Mouse (Mus musculus) thymus, adult 2 months (tissue): Measurements from ENCODE around the gene Unc13d. TPM values are rescaled to one million over a fixed set of nuclear protein-coding genes. Genes with fewer than 3 reads are reported as not detected.

ENCODE experiments used
- DNase-seq: peaks from one replicate; pipeline ENCODE4 v3.0.0; 2021
- H3K27ac ChIP-seq: fragments of 200-500 bp; 2 replicates; pipeline ENCODE4 v1.5.1; 2012; ENCODE audit warnings: low read length, control low read depth; ENCODE audit not compliant: control insufficient read depth, insufficient read depth
- H3K27me3 ChIP-seq: fragments of 200-500 bp; 2 replicates; pipeline ENCODE4 v1.6.1; 2012; ENCODE audit warnings: mild to moderate bottlenecking, low read length, moderate library complexity, mixed read lengths; ENCODE audit not compliant: control insufficient read depth, insufficient read depth
- H3K36me3 ChIP-seq: fragments of 200-500 bp; 2 replicates; pipeline ENCODE4 v1.6.1; 2012; ENCODE audit warnings: mild to moderate bottlenecking, low read length, moderate library complexity; ENCODE audit not compliant: control insufficient read depth, insufficient read depth
- H3K4me1 ChIP-seq: fragments of 200-500 bp; replicated peaks from 2 replicates; pipeline ENCODE4 v1.6.1; 2012; ENCODE audit warnings: low read length; ENCODE audit not compliant: control insufficient read depth, insufficient read depth
- H3K4me3 ChIP-seq: fragments of 200-500 bp; 2 replicates; pipeline ENCODE4 v1.5.1; 2012; ENCODE audit warnings: mild to moderate bottlenecking, low read length, control low read depth, moderate library complexity; ENCODE audit not compliant: control insufficient read depth, insufficient read depth
- CTCF ChIP-seq: fragments of 200-500 bp; IDR thresholded peaks from 2 replicates; pipeline ENCODE4 v1.5.1; 2012; ENCODE audit warnings: mild to moderate bottlenecking, control low read depth, low read length, moderate library complexity, borderline replicate concordance; ENCODE audit not compliant: control insufficient read depth, poor library complexity, insufficient read depth; ENCODE audit errors: extremely low read depth
- POLR2A ChIP-seq: fragments of 200-500 bp; IDR thresholded peaks from 2 replicates; pipeline ENCODE4 v1.6.1; 2012; ENCODE audit warnings: mild to moderate bottlenecking, low read length, control low read depth, moderate library complexity; ENCODE audit not compliant: control insufficient read depth, poor library complexity, insufficient read depth; ENCODE audit errors: extremely low read depth
- WGBS: fragments of 180-500 bp; shearing (Covaris S2); methylation state at CpG from one replicate; pipeline ENCODE4 v1.1.7; 2018; 5-methylcytosine and 5-hydroxymethylcytosine counted together
- polyA plus RNA-seq: library from polyadenylated mRNA; depleted of rRNA; stranded (reverse); fragments of >200 nt; gene quantifications from 2 replicates; pipeline ENCODE4 v1.2.3, GENCODE M21; 2012

The Unc13d gene
- polyA plus RNA-seq, 1 experiment = 95.3 TPM

DNA sequence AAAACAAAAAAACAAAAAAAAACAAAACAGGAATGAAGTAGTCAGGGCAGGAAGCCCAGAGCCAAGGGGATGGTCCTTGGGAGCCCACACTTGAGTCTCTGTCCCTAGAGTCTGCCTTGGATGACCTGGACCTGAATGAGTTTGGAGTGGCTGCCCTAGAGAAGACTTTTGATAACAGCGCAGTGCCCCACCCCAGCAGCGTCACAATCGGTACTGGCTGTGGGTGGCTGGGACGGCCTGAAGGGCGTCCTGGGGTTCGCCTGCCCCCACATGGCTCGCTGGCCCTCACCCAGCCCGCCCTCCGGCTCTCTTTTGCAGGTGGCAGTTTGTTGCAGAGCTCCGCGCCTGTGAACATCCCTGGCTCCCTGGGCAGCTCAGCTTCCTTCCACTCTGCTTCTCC lies 21.9 kb downstream of the Unc13d start:
- no peak for DNase-seq
- TF ChIP-seq POLR2A (no peak), CTCF (no peak)
- over 99% methylated on average over 11 of the region's 11 CpGs for WGBS
- H3K4me1 ChIP-seq = no peaks in the 10 kb centered on the region
- H3K36me3 ChIP-seq = peaks cover 80% of the 10 kb centered on the region
- H3K27me3 ChIP-seq = no peaks in the 10 kb centered on the region
- H3K4me3 ChIP-seq = no peak overlapping the region
- H3K27ac ChIP-seq = no peak overlapping the region

DNA sequence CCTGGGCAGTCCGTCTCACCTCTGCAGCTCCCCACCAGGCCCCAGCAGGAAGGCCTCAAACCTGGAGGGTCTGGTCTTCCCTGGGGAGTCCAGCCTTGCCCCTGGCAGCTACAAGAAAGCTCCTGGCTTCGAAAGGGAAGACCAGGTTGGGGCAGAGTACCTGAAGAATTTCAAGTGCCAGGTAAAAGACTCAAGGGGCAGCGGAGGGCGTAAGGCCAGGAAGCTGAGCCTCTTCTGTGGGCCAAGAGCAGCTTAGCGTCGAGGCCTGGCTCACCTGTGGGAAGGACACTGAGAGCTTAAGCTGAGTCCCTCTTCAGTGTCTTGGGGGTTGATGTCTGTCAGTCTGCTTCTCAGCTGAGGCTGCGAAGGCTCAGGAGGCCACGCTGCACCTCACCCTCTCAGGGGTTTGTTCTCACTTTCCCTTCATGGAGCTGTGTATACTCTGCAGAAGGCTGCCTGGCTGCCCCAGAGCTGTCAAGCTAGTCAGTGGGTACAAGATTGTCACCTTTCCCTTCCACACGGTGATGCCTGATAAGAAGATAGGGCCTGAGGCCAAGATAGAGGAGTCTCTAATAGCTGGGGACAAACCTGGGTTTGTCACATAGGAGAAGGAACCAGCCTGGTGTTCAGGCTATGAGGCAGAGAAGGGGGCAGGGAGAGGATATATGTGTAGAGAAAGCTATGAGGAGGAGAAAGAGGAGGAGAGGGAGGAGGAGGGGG lies 24.1 kb downstream of the Unc13d start:
- DNase-seq = no peak
- Histone ChIP-seq H3K4me1 (no peaks in the 10 kb centered on the region), H3K27me3 (no peaks in the 10 kb centered on the region), H3K4me3 (no peak overlapping the region), H3K27ac (no peak overlapping the region), H3K36me3 (peaks cover 82% of the 10 kb centered on the region)
- TF ChIP-seq CTCF (no peak), POLR2A (no peak)
- 97% methylated on average over 9 of the region's 9 CpGs for WGBS

DNA sequence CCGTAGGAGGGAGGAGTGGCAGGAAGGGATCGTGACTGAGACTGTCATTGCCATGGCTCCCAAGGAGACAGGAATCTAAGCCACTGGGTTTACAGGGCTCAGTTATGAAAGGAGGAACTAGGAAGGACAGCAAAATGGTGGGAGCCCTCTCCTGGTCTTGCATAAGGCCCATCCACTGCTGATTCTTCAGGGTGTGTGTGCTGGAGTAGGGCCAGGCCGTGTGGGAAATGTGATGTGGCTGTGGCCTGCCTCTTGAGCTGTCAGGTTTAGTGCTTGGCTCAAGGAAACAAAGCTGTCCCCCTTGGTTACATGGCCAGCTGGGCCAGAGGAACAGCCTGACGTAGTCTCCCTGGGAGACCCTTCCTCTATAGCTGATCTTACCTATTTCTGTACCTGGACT lies 27.6 kb downstream of the Unc13d start:
- H3K4me1 ChIP-seq = no peaks in the 10 kb centered on the region
- no peak for DNase-seq
- TF ChIP-seq CTCF = no peak
- no peak for TF ChIP-seq POLR2A
- no peak overlapping the region for H3K4me3 ChIP-seq
- WGBS = 94% methylated on average over 4 of the region's 4 CpGs
- H3K27me3 ChIP-seq = no peaks in the 10 kb centered on the region
- no peak overlapping the region for H3K27ac ChIP-seq
- peaks cover 66% of the 10 kb centered on the region for H3K36me3 ChIP-seq

DNA sequence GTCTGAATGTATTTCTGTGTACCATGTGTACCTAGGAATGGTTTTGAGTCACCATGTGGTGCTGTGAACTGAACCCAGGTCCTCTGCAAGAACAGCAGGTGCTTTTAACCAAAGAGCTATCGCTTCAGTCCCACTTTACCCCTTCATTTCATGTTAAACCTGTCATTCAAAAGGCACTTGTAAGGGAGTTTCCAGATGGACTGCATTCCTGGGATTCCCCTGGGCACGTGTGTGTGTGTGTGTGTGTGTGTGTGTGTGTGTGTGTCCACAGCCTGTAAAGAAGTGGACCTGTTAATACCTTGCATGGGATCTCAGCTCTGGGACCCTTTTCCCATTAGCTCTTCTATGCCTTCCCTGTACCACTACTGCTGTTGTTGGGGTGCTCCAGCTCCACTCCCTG lies 28.2 kb downstream of the Unc13d start:
- no peaks in the 10 kb centered on the region for H3K27me3 ChIP-seq
- H3K36me3 ChIP-seq = peaks cover 66% of the 10 kb centered on the region
- H3K4me3 ChIP-seq = no peak overlapping the region
- no peak overlapping the region for H3K27ac ChIP-seq
- TF ChIP-seq CTCF = no peak
- no peak for TF ChIP-seq POLR2A
- H3K4me1 ChIP-seq = no peaks in the 10 kb centered on the region
- no peak for DNase-seq
- 87% methylated on average over 2 of the region's 2 CpGs for WGBS

DNA sequence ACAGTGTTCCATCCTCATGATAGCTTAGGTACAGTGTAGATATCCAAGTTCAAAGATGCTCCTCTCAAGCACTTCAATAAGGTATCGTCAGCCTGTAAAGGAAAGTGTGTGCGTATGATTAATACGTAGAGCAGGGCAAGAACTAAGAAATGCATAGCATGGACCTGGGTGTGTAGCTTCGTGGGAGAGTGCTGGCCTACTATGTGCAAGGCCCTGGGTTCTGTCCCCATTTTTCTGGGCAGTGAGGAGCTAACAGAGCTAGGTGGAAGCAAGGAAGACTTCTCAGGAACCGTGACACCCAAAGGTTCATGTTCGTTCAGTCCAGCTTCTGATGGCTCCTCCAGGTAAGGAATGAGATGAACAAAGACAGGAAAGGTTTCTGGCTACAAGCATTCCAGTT lies 32.6 kb downstream of the Unc13d start:
- H3K36me3 ChIP-seq = peaks cover 46% of the 10 kb centered on the region
- no peak for DNase-seq
- no peaks in the 10 kb centered on the region for H3K4me1 ChIP-seq
- H3K27me3 ChIP-seq = no peaks in the 10 kb centered on the region
- no peak overlapping the region for H3K27ac ChIP-seq
- WGBS = 97% methylated on average over 6 of the region's 6 CpGs
- TF ChIP-seq POLR2A = no peak
- TF ChIP-seq CTCF = no peak
- no peak overlapping the region for H3K4me3 ChIP-seq

DNA sequence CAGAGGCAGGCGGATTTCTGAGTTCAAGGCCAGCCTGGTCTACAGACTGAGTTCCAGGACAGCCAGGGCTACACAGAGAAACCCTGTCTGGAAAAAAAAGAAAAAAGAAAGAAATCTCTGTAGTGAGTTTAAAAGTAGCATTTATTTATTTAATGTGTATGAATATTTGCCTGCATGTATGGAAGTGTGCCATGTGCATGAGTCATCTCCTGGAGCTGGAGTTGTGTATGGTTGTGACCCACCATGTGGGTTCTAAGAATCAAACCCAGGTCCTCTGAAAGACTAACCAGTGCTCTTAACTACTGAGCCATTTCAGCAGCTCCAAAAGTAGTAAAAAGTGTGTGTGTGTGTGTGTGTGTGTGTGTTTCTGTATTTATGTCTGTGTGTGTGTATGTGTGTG lies 34.5 kb downstream of the Unc13d start:
- DNase-seq = no peak
- Histone ChIP-seq H3K4me3 (no peak overlapping the region), H3K27ac (no peak overlapping the region), H3K4me1 (no peaks in the 10 kb centered on the region), H3K36me3 (peaks cover 36% of the 10 kb centered on the region), H3K27me3 (no peaks in the 10 kb centered on the region)
- 100% methylated on average over 1 of the region's 1 CpGs for WGBS
- no peak for TF ChIP-seq POLR2A
- no peak for TF ChIP-seq CTCF
